34 mouse cellular contexts compared by ENCODE assay signal in genomic region chr16:93225644-93226043, GRCm38 (mm10).
"Had no signal": no experiment of that assay in that cellular context is flagged by ENCODE, and none has a peak within 500 bp of the region (broad histone marks: within the 10 kb centered on the region; RNA-seq: fewer than 3 reads in every experiment).

No protein-coding gene starts in this region.

- DNase-seq: heart, postnatal 10 days; heart, postnatal 14 days; heart, postnatal 36 days; heart, postnatal 4 days; kidney, adult 18-20 months; kidney, adult 2 months; kidney, adult 8-10 months; kidney, adult 9 months; kidney, postnatal 10 days; kidney, postnatal 14 days; kidney, postnatal 25 days; kidney, postnatal 36 days; kidney, postnatal 4 days; layer of hippocampus, adult 9-11 months; layer of hippocampus, postnatal 36 days had no signal

- H3K4me1 ChIP-seq: heart, embryonic 10.5 days; heart, embryonic 12.5 days; heart, embryonic 13.5 days; heart, embryonic 15.5 days; hindbrain, embryonic 10.5 days; hindbrain, embryonic 12.5 days; hindbrain, embryonic 13.5 days; hindbrain, embryonic 15.5 days; intestine, embryonic 15.5 days; kidney, embryonic 15.5 days had no signal

- H3K4me2 ChIP-seq: heart, embryonic 11.5 days; heart, embryonic 12.5 days; heart, embryonic 13.5 days; heart, embryonic 15.5 days; hindbrain, embryonic 12.5 days; hindbrain, embryonic 13.5 days; hindbrain, embryonic 14.5 days; hindbrain, embryonic 15.5 days; intestine, embryonic 15.5 days; kidney, embryonic 15.5 days had no signal

- H3K4me3 ChIP-seq: heart, embryonic 10.5 days; heart, embryonic 12.5 days; heart, embryonic 13.5 days; heart, embryonic 15.5 days; hindbrain, embryonic 10.5 days; hindbrain, embryonic 12.5 days; hindbrain, embryonic 13.5 days; hindbrain, embryonic 15.5 days; intestine, embryonic 15.5 days; kidney, embryonic 15.5 days; layer of hippocampus, adult 2 months; left cerebral cortex, adult 2 months had no signal

- H3K27me3 ChIP-seq: heart, embryonic 15.5 days; hindbrain, embryonic 12.5 days; hindbrain, embryonic 13.5 days; hindbrain, embryonic 15.5 days; intestine, embryonic 15.5 days had no signal

- H3K27ac ChIP-seq: heart, embryonic 10.5 days; heart, embryonic 13.5 days; heart, embryonic 15.5 days; hindbrain, embryonic 10.5 days; hindbrain, embryonic 12.5 days; hindbrain, embryonic 13.5 days; hindbrain, embryonic 14.5 days; hindbrain, embryonic 15.5 days; hindbrain, postnatal 0 days; intestine, embryonic 15.5 days; kidney, embryonic 15.5 days; kidney, postnatal 0 days; layer of hippocampus, adult 2 months; left cerebral cortex, adult 2 months had no signal

- H3K36me3 ChIP-seq: heart, embryonic 10.5 days; heart, embryonic 12.5 days; heart, embryonic 13.5 days; heart, embryonic 15.5 days; hindbrain, embryonic 10.5 days; hindbrain, embryonic 12.5 days; hindbrain, embryonic 13.5 days; hindbrain, embryonic 15.5 days; intestine, embryonic 15.5 days; kidney, embryonic 15.5 days had no signal

- H3K9me3 ChIP-seq: heart, embryonic 10.5 days; heart, embryonic 12.5 days; heart, embryonic 15.5 days; hindbrain, embryonic 10.5 days; hindbrain, embryonic 13.5 days; hindbrain, embryonic 15.5 days; intestine, embryonic 15.5 days; kidney, embryonic 15.5 days had no signal

- ATAC-seq: hindbrain, postnatal 0 days; inflammation-experienced regulatory T-cells, adult 6 months; intestine, embryonic 15.5 days; intestine, embryonic 16.5 days; intestine, postnatal 0 days had no signal

- H3K9ac ChIP-seq: heart, embryonic 12.5 days; heart, embryonic 13.5 days; heart, embryonic 15.5 days; hindbrain, embryonic 12.5 days; hindbrain, embryonic 13.5 days; hindbrain, embryonic 14.5 days; hindbrain, embryonic 15.5 days; intestine, embryonic 15.5 days; kidney, embryonic 15.5 days had no signal
